Mouse (Mus musculus) spleen, adult 18-20 months (tissue): ENCODE results near the gene Cgas.

Source experiments
- DNase-seq, 2 experiments: peaks; one replicate each; pipeline ENCODE4 v3.0.0; 2022; ENCODE audit warnings: mixed read lengths in 2 of 2

The Cgas gene

GRCm38 (mm10) chr9:78457026-78457425, 14.0 kb upstream of the Cgas start:
- DNase-seq = no peak

- no peak for DNase-seq
Observed at GRCm38 (mm10) chr9:78451382-78451781, 8.3 kb upstream of the Cgas start.

- no peak for DNase-seq
Observed at GRCm38 (mm10) chr9:78450404-78450803, 7.4 kb upstream of the Cgas start.

DNA sequence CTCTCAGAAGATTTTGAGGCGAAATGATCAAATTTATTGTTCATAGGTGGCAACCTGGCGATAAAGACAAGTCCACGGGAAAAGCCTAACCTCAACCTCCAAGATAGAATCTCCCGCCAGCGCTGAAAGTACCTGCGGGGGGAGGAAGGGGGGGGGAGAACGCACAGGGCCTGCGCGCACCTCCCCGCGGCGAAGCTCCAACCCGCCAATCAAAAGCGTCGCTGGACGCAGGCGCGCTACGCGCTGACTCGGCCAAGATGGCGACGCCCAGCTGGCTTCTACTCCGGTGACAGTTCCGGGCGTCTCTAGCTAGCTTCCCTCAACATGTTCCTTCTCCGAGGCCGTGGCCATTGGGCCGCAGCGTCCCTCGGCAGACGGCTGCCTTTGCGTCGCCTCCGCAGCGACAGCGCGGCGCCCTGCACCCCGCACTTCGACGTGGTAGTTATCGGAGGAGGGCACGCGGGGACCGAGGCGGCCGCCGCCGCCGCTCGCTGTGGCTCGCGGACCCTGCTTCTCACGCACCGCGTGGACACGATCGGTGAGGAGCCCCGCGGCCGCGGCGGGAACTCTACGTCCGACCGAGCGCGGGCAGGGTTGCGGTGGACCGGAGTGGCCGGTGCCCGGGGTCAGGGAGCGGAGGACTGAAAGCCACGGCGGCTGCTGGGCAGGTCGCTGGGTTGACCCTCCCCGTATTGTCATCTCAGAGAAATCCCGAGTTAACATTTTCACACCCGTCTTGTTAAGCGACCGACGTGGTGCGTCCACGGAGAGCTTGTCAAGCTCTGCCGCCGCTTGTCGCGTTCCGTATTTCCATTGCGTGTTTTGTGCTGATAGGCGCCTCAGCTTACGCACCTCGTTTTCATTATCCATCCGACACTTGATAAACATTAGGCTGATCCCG, 5.2 kb upstream of the Cgas start, which contains the start of the genes Mto1 and Gm17324:
Mto1 (plus strand) TSS at position 236 of the 901 bp plus-strand sequence.
Gm17324 (minus strand) TSS at position 814 of the 901 bp plus-strand sequence.
- DNase-seq = peak; percentile 79 to 86

GRCm38 (mm10) chr9:78447606-78447972, 4.6 kb upstream of the Cgas start:
- no peak for DNase-seq

DNA sequence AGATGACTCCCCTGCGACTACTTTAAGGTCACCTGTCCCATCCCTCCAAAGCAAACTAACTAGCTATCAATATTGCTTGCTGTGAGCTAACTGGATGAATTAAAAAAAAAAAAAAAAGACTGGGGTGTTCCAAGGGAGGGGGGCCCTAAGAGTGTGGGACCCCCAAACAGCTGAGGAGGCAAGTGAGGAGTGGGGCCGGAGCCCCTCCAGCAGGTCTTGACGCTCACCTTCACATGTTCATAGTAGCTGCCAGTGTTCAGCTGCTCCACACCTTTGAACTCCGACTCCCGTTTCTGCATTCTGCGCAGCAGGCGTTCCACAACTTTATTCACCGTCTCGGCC, 829 bp downstream of the Cgas start:
- DNase-seq = no peak

DNA sequence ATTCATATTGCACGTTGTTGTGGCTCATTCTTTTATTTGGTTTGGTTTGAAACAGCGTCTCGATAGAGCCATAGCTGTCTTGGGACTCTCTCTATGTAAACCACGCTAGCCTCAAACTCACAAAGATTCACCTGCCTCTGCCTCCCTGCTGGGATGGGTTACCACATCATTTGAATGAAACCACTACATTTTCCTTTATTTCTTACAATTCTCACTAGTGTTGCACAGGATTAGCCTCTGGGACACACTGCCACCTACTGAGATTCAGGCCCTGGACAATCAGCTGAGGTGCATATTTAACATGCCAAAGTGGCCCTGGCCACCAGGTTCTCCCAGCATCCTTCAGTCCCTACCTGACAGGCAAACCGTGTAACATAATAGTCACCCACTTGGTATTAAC, 3.6 kb downstream of the Cgas start:
- no peak for DNase-seq

GRCm38 (mm10) chr9:78432471-78432870, 10.6 kb downstream of the Cgas start:
- DNase-seq = no peak

GRCm38 (mm10) chr9:78430486-78430885, 12.6 kb downstream of the Cgas start:
- peak; percentile 27 to 52 for DNase-seq

- DNase-seq = no peak
Observed at GRCm38 (mm10) chr9:78429551-78429950, 13.5 kb downstream of the Cgas start.

GRCm38 (mm10) chr9:78428870-78429432, 14.1 kb downstream of the Cgas start:
- no peak for DNase-seq

- DNase-seq = peak in 1 of 2 experiments; percentile 22
Observed at GRCm38 (mm10) chr9:78428185-78428584, 14.9 kb downstream of the Cgas start.

DNA sequence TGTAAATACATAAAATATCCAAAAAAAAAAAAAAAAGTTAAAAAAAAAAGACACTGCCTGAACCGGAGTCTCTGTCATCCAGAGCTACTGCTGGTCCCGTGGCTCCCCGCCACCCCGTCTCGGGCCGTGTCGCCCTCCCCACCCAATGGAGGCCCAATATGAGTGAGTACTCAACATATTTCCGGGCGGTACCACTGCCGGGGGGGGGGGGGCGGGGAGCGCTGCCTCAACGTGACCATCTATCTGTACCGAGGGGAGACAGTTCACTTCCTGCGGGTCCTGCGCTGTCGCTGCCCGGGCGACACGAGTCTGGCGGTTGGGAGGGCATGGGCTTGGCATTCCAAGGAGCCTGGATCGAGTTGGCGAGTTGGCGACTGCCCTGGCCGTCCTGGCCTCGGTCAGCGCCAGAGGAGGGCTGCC, 15.7 kb downstream of the Cgas start:
- no peak for DNase-seq

DNA sequence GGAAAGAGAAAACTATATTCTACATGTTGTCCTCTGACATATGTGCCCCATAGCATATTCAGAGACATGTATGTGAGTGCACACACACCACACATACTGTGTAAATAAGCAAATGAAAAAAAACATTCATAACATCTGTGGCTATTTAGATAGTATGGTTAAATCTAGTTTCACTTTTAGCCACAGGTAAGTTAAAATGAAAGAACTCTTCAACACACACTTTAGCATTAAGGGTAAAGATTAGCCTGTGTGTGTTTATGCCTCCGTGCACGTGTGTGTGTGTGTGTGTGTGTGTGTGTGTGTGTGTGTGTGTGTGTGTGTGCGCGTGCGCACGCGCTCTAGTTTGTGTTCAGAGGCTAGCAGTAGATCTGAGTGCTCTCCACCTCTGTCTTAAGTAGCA, 41.4 kb downstream of the Cgas start:
- no peak for DNase-seq

DNA sequence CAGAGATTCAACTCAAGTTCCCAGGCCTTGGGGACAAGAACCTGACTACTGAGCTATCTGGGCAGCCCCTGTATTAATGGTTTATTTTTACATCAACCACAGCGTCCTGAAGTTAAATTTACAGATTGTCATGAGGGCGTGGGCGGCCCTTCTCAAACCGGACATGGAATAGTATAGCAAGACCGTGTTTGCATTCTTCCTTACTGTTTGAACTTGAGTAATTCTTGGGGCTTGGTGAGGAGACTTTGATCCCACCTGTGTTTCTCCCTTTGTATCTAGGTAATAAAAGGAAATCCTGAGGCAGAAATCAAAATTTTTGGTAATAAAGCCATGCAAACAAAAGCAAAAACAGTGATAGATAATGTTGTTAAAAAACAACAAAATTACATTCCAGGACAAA, 42.5 kb downstream of the Cgas start:
- no peak for DNase-seq

DNA sequence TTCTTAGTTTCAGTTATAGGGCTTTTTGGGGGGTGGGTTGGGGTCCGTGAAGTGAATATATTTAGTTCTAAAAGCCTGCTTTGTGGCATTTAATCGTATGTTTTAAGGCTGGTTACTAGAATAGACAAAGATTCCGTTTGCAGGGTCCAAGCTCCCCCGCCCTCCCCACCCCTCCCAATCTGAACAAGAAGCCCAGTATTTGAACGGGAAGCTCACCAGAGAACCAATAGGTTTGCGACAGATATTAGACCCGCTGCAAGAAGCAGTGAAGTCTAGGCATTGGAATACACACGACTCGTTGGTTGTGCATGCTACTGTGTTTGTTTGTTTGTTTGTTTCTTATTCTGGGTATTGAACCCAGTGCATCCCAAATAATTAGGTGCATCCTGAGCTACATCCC, 46.5 kb downstream of the Cgas start:
- no peak for DNase-seq

GRCm38 (mm10) chr9:78395630-78396351, 47.2 kb downstream of the Cgas start, which contains the start of gene Ddx43:
Gene Ddx43, plus strand, starts transcription at chr9:78395777.
- peak; percentile 12 to 24 for DNase-seq

- no peak for DNase-seq
Observed at GRCm38 (mm10) chr9:78395244-78395629, 47.8 kb downstream of the Cgas start.

DNA sequence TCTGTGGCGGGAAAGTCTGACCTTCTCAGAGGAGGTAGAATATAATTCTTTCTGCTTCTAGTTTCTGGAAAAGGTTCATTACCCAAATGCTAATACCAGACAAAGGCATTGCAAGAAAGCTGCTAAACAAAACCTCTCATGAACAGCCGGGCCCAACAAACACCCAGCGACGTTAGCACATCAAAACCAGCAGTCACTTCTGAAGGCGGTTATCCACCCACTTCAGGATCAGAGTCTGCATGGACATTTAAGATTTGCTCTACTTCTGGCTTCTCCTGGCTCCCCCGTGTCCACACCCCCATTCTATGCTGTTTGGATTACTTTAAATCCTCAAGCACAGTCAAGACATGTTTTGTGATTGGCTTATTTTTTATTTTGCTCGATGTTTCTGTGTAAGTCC, 48.4 kb downstream of the Cgas start:
- DNase-seq = no peak

GRCm38 (mm10) chr9:78393741-78394140, 49.3 kb downstream of the Cgas start:
- no peak for DNase-seq

GRCm38 (mm10) chr9:78389981-78390380, 53.1 kb downstream of the Cgas start:
- no peak for DNase-seq

DNA sequence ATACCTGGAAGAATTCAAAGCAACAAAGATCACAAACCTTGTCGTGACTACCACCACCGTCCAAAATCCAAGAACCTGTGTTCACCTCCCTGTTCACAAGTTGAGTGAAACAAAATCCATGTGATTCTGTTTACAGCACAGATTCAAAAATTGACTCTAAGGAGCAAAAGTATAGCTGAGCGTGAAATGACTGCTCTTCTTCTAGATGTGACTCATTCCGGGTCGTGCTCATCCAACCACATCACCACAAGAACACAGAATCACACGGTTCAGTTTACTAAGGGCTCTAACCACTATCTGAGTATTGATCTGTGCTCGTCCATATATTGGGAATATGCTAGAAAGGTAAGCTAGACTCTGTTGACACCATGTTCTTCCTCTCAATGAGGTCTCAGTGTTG, 56.1 kb downstream of the Cgas start:
- no peak for DNase-seq

GRCm38 (mm10) chr9:78385893-78386292, 57.1 kb downstream of the Cgas start:
- no peak for DNase-seq
